Mouse (Mus musculus) MEL (cell line): ENCODE data around the gene Cdh16. TPM values are rescaled to one million over a fixed set of nuclear protein-coding genes. Genes with fewer than 3 reads are reported as not detected.
"Not testable (repeated sequence)": the region's sequence is repeated elsewhere in the genome, so short reads cannot be mapped to it uniquely, and the experiment has no call there.

ENCODE experiments used
- DNase-seq: peaks from one replicate; pipeline ENCODE4 v3.0.0; 2011; ENCODE audit warnings: low read depth, low spot score
- H3K27ac ChIP-seq: 2 replicates; pipeline ENCODE4 v1.5.1; 2012; ENCODE audit warnings: low read depth, mild to moderate bottlenecking, control low read depth, low read length, moderate library complexity; ENCODE audit not compliant: control insufficient read depth
- H3K27me3 ChIP-seq, 2 experiments: fragments of 150-350 bp in 1 of 2; sonication (generic) in 1 of 2; 2 replicates each; pipeline ENCODE4 v1.6.1; 2012; ENCODE audit warnings: low read length in 2 of 2, mild to moderate bottlenecking in 2 of 2, improper control_type of control experiment in 1 of 2, moderate library complexity in 1 of 2; ENCODE audit not compliant: insufficient read depth in 2 of 2, control insufficient read depth in 1 of 2
- H3K36me3 ChIP-seq, 2 experiments: 2 replicates each; pipeline ENCODE4 v1.6.1; 2012 to 2014; ENCODE audit warnings: low read length in 2 of 2, improper control_type of control experiment in 1 of 2, inconsistent platforms in 1 of 2, mild to moderate bottlenecking in 1 of 2; ENCODE audit not compliant: insufficient read depth in 2 of 2, control insufficient read depth in 1 of 2
- H3K4me1 ChIP-seq, 2 experiments: fragments of 150-350 bp in 1 of 2; sonication (generic) in 1 of 2; 2 replicates each; pipeline ENCODE4 v1.6.1; 2012; ENCODE audit warnings: low read length in 2 of 2, improper control_type of control experiment in 1 of 2, mild to moderate bottlenecking in 1 of 2; ENCODE audit not compliant: insufficient read depth in 2 of 2, control insufficient read depth in 1 of 2
- H3K4me3 ChIP-seq, 2 experiments: fragments of 150-350 bp in 1 of 2; sonication (generic) in 1 of 2; 2 replicates each; pipeline ENCODE4 v1.5.1; 2012; ENCODE audit warnings: low read depth in 2 of 2, low read length in 2 of 2, mild to moderate bottlenecking in 2 of 2, moderate library complexity in 2 of 2, control low read depth in 1 of 2, improper control_type of control experiment in 1 of 2; ENCODE audit not compliant: control insufficient read depth in 1 of 2, insufficient read depth in 1 of 2
- H3K79me2 ChIP-seq: 2 replicates; pipeline ENCODE4 v1.6.1; 2012; ENCODE audit warnings: mild to moderate bottlenecking, low read length, moderate library complexity; ENCODE audit not compliant: control insufficient read depth, poor library complexity, insufficient read depth
- H3K9ac ChIP-seq: 2 replicates; pipeline ENCODE4 v1.6.1; 2012; ENCODE audit warnings: low read depth, mild to moderate bottlenecking, control low read depth, low read length, moderate library complexity; ENCODE audit not compliant: control insufficient read depth, poor library complexity, severe bottlenecking
- H3K9me3 ChIP-seq: fragments of 150-350 bp; sonication (generic); replicated peaks from 2 replicates; pipeline ENCODE4 v1.6.1; 2012; ENCODE audit warnings: mild to moderate bottlenecking, low read length, improper control_type of control experiment, moderate library complexity; ENCODE audit not compliant: insufficient read depth
- BHLHE40 ChIP-seq: IDR thresholded peaks from 2 replicates; pipeline ENCODE4 v1.6.1; 2012; ENCODE audit warnings: low read depth, mild to moderate bottlenecking, inconsistent platforms, low read length, improper control_type of control experiment, borderline replicate concordance
- CTCF ChIP-seq, 3 experiments: IDR thresholded peaks in 2 of 3; conservative IDR thresholded peaks in 1 of 3; 2 replicates each; pipeline ENCODE4 v1.5.1; 2011 to 2012; ENCODE audit warnings: low read length in 3 of 3, low read depth in 2 of 3, mild to moderate bottlenecking in 2 of 3, improper control_type of control experiment in 1 of 3, inconsistent platforms in 1 of 3, mixed read lengths in 1 of 3, moderate library complexity in 1 of 3; ENCODE audit not compliant: control insufficient read depth in 1 of 3, insufficient read depth in 1 of 3, poor library complexity in 1 of 3, severe bottlenecking in 1 of 3
- E2F4 ChIP-seq: IDR thresholded peaks from 2 replicates; pipeline ENCODE4 v1.6.1; 2011; ENCODE audit warnings: low read depth, low read length, improper control_type of control experiment, borderline replicate concordance
- EP300 ChIP-seq, 2 experiments: IDR thresholded peaks; 2 replicates each; pipeline ENCODE4 v1.6.1; 2011; ENCODE audit warnings: improper control_type of control experiment in 2 of 2, low read length in 2 of 2, low read depth in 1 of 2, mild to moderate bottlenecking in 1 of 2
- ETS1 ChIP-seq: IDR thresholded peaks from 2 replicates; pipeline ENCODE4 v1.6.1; 2012; ENCODE audit warnings: low read depth, mild to moderate bottlenecking, inconsistent platforms, low read length, improper control_type of control experiment, moderate library complexity
- GABPA ChIP-seq: IDR thresholded peaks from 2 replicates; pipeline ENCODE4 v1.6.1; 2012; ENCODE audit warnings: low read depth, mild to moderate bottlenecking, inconsistent platforms, low read length, improper control_type of control experiment, moderate library complexity
- HCFC1 ChIP-seq: IDR thresholded peaks from 2 replicates; pipeline ENCODE4 v1.6.1; 2012; ENCODE audit warnings: low read depth, mild to moderate bottlenecking, inconsistent platforms, low read length, improper control_type of control experiment, moderate library complexity
- JUND ChIP-seq: IDR thresholded peaks from 2 replicates; pipeline ENCODE4 v1.6.1; 2011; ENCODE audit warnings: low read depth, mild to moderate bottlenecking, improper control_type of control experiment, low read length
- MAX ChIP-seq: IDR thresholded peaks from 2 replicates; pipeline ENCODE4 v1.6.1; 2011; ENCODE audit warnings: low read length, improper control_type of control experiment
- MAZ ChIP-seq: IDR thresholded peaks from 2 replicates; pipeline ENCODE4 v1.6.1; 2012; ENCODE audit warnings: low read depth, mild to moderate bottlenecking, inconsistent platforms, low read length, improper control_type of control experiment
- MEF2A ChIP-seq: IDR thresholded peaks from 2 replicates; pipeline ENCODE4 v1.6.1; 2014; ENCODE audit warnings: low read depth, mild to moderate bottlenecking, inconsistent platforms, low read length, improper control_type of control experiment; ENCODE audit not compliant: poor library complexity, insufficient replicate concordance, severe bottlenecking; ENCODE audit errors: extremely low read depth
- MXI1 ChIP-seq: IDR thresholded peaks from 2 replicates; pipeline ENCODE4 v1.6.1; 2011; ENCODE audit warnings: mild to moderate bottlenecking, low read depth, low read length, improper control_type of control experiment
- MYC ChIP-seq: IDR thresholded peaks from 2 replicates; pipeline ENCODE4 v1.6.1; 2011; ENCODE audit warnings: low read depth, mild to moderate bottlenecking, low read length, improper control_type of control experiment, moderate library complexity
- POLR2A ChIP-seq, 2 experiments: IDR thresholded peaks; 2 replicates each; pipeline ENCODE4 v1.6.1; 2011 to 2012; ENCODE audit warnings: low read length in 2 of 2, mild to moderate bottlenecking in 2 of 2, control low read depth in 1 of 2, improper control_type of control experiment in 1 of 2, low read depth in 1 of 2, moderate library complexity in 1 of 2; ENCODE audit not compliant: control insufficient read depth in 1 of 2, insufficient read depth in 1 of 2, poor library complexity in 1 of 2
- POLR2AphosphoS2 ChIP-seq: IDR thresholded peaks from 2 replicates; pipeline ENCODE4 v1.6.1; 2011; ENCODE audit warnings: low read length, improper control_type of control experiment
- RCOR1 ChIP-seq: IDR thresholded peaks from 2 replicates; pipeline ENCODE4 v1.6.1; 2012; ENCODE audit warnings: low read depth, mild to moderate bottlenecking, inconsistent platforms, low read length, improper control_type of control experiment
- SMC3 ChIP-seq: IDR thresholded peaks from 2 replicates; pipeline ENCODE4 v1.6.1; 2011; ENCODE audit warnings: low read depth, low read length, improper control_type of control experiment
- TCF12 ChIP-seq: IDR thresholded peaks from 2 replicates; pipeline ENCODE4 v1.6.1; 2014; ENCODE audit warnings: low read depth, mild to moderate bottlenecking, inconsistent platforms, low read length, improper control_type of control experiment, moderate library complexity
- USF1 ChIP-seq: IDR thresholded peaks from 2 replicates; pipeline ENCODE4 v1.6.1; 2014; ENCODE audit warnings: low read depth, mild to moderate bottlenecking, inconsistent platforms, low read length, improper control_type of control experiment, moderate library complexity
- USF2 ChIP-seq, 2 experiments: IDR thresholded peaks; 2 replicates each; pipeline ENCODE4 v1.6.1; 2011 to 2012; ENCODE audit warnings: improper control_type of control experiment in 2 of 2, low read length in 2 of 2, borderline replicate concordance in 1 of 2, inconsistent platforms in 1 of 2, low read depth in 1 of 2, mild to moderate bottlenecking in 1 of 2; ENCODE audit not compliant: insufficient read depth in 1 of 2
- ZMIZ1 ChIP-seq: IDR thresholded peaks from 2 replicates; pipeline ENCODE4 v1.6.1; 2012; ENCODE audit warnings: low read depth, mild to moderate bottlenecking, inconsistent platforms, low read length, improper control_type of control experiment, moderate library complexity
- polyA plus RNA-seq, 2 experiments: library from polyadenylated mRNA; stranded (reverse) in 1 of 2; unstranded in 1 of 2; fragments of >175 nt in 1 of 2; fragments of >200 nt in 1 of 2; gene quantifications; 2 replicates each; pipeline versions ENCODE4 v1.2.1 to v1.2.4; 2012; ENCODE audit warnings: low replicate concordance in 2 of 2, low read depth in 1 of 2; ENCODE audit not compliant: insufficient read length in 2 of 2, insufficient read depth in 1 of 2, missing spikeins in 1 of 2
- total RNA-seq: library from RNA; depleted of rRNA; stranded (reverse); fragments of 300-350 nt; gene quantifications from 2 replicates; pipeline ENCODE4 v1.2.3, GENCODE M21; 2012

Cdh16 gene
- total and polyA plus RNA-seq, 3 experiments = 0.45 TPM; not detected in 2

GRCm38 (mm10) chr8:104644187-104644586 lies 20.0 kb upstream of the Cdh16 start:
- H3K79me2 ChIP-seq = peaks cover 14% of the 10 kb centered on the region
- not testable (repeated sequence) for DNase-seq, H3K36me3 ChIP-seq, H3K9me3 ChIP-seq, H3K4me3 ChIP-seq, H3K27me3 ChIP-seq, H3K9ac ChIP-seq, H3K27ac ChIP-seq
- peak in 1 of 3 experiments; percentile 17; a peak in 2 of 6 replicates for TF ChIP-seq CTCF (IDR thresholded peaks at IDR 0.05 in 2 of 3, conservative IDR thresholded peaks at IDR 0.05 in 1 of 3; ENCODE audit: control insufficient read depth in 1 of 3, insufficient read depth in 1 of 3, low read depth in 2 of 3, low read length in 3 of 3, poor library complexity in 1 of 3, severe bottlenecking in 1 of 3)
- peak; percentile 46 for TF ChIP-seq SMC3
- H3K4me1 ChIP-seq = peaks cover 0 to 16% of the 10 kb centered on the region in 2 experiments; a peak in 2 of 4 replicates

GRCm38 (mm10) chr8:104642324-104642654 lies 18.1 kb upstream of the Cdh16 start:
- peaks cover 14% of the 10 kb centered on the region for H3K79me2 ChIP-seq
- no peak for DNase-seq
- H3K9me3 ChIP-seq = no peaks in the 10 kb centered on the region
- peaks cover 6 to 19% of the 10 kb centered on the region in 2 experiments for H3K4me1 ChIP-seq
- H3K4me3 ChIP-seq = peak overlapping the region; percentile 66 to 92
- peak overlapping the region; percentile 85 for H3K27ac ChIP-seq
- peak overlapping the region; percentile 92 for H3K9ac ChIP-seq
- peaks cover 0 to 18% of the 10 kb centered on the region in 2 experiments; a peak in 2 of 4 replicates for H3K36me3 ChIP-seq
- TF ChIP-seq MEF2A (no peak), MAX (no peak)
- H3K27me3 ChIP-seq = no peaks in the 10 kb centered on the region

GRCm38 (mm10) chr8:104641426-104642323 lies 17.5 kb upstream of the Cdh16 start, which contains the start of gene Ciao2b:
Gene Ciao2b (minus strand): TSS chr8:104641965.
- Histone ChIP-seq H3K27me3 (no peaks in the 10 kb centered on the region), H3K9ac (peak within 1 kb of the TSS; percentile 92), H3K4me3 (peak within 1 kb of the TSS; percentile 66 to 92), H3K27ac (peak within 1 kb of the TSS; percentile 85), H3K79me2 (peaks cover 14% of the 10 kb centered on the region), H3K4me1 (peaks cover 6 to 19% of the 10 kb centered on the region in 2 experiments), H3K9me3 (no peaks in the 10 kb centered on the region), H3K36me3 (peaks cover 0 to 18% of the 10 kb centered on the region in 2 experiments; a peak in 2 of 4 replicates)
- DNase-seq = peak; percentile 93
- TF ChIP-seq MAX (peak; percentile 26; the same call in 1 of the 2 replicates), EP300 (IDR thresholded peaks at IDR 0.05; ENCODE audit: low read depth in 1 of 2, low read length in 2 of 2) (0 out of 4 replicates have a peak, but pooled peaks of 1 of the 2 experiments have one; percentile 10), ETS1 (0 out of 2 replicates have a peak, but pooled peaks have one; percentile 36), USF2 (IDR thresholded peaks at IDR 0.05; ENCODE audit: borderline replicate concordance in 1 of 2, insufficient read depth in 1 of 2, low read depth in 1 of 2, low read length in 2 of 2) (no peak), POLR2A (IDR thresholded peaks at IDR 0.05; ENCODE audit: control insufficient read depth in 1 of 2, insufficient read depth in 1 of 2, low read depth in 1 of 2, low read length in 2 of 2, poor library complexity in 1 of 2) (peak; percentile 56 to 90; a peak in 3 of 4 replicates), MAZ (peak; percentile 81; the same call in 1 of the 2 replicates), ZMIZ1 (peak; percentile 74), CTCF (IDR thresholded peaks at IDR 0.05 in 2 of 3, conservative IDR thresholded peaks at IDR 0.05 in 1 of 3; ENCODE audit: control insufficient read depth in 1 of 3, insufficient read depth in 1 of 3, low read depth in 2 of 3, low read length in 3 of 3, poor library complexity in 1 of 3, severe bottlenecking in 1 of 3) (no peak), RCOR1 (no peak), E2F4 (no peak), HCFC1 (peak; percentile 96), BHLHE40 (no peak), MYC (peak; percentile 74; the same call in 1 of the 2 replicates), SMC3 (no peak), TCF12 (no peak), USF1 (0 out of 2 replicates have a peak, but pooled peaks have one; percentile 15), POLR2AphosphoS2 (peak; percentile 77; the same call in 1 of the 2 replicates), MXI1 (peak; percentile 91), JUND (0 out of 2 replicates have a peak, but pooled peaks have one; percentile 25), GABPA (no peak)
